In the genomic region with DNA sequence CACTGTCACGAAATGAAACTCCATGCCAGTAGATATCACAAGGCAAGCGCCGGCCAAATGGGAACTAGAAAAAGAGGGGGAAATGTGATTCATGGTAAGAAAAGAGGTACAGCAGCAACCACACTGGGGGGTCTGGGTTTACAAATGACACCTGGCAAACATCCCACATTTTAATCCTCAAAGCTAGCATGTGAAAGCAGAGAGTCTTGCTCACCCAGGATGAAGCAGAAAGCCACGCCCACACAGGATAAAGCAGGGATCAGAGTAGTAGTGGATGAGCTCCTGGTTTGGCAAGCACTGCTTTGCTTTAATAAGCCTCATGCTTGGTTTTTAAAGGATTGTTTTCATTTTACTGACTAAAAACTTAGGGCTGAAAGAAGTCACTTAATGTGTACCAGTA, we compare ENCODE assay signal across 32 mouse cellular contexts. TPM values are rescaled to one million over a fixed set of nuclear protein-coding genes. Genes with fewer than 3 reads are reported as not detected.
DNase-seq lines count a peak whose midpoint lies in the region; ATAC-seq and TF ChIP-seq lines count a peak whose summit lies in the region.
"Had no signal": no experiment of that assay in that cellular context is flagged by ENCODE, and none has a peak within 500 bp of the region (broad histone marks: within the 10 kb centered on the region; RNA-seq: fewer than 3 reads in every experiment).

No protein-coding gene starts in this region.

- no peak overlapping the region for H3K9ac ChIP-seq in embryonic facial prominence, embryonic 14.5 days (ENCODE audit: low read depth, low read length)
- H3K9ac ChIP-seq: forebrain, embryonic 13.5 days; heart, embryonic 12.5 days; heart, embryonic 15.5 days; hindbrain, embryonic 14.5 days had no signal

- H3K4me1 ChIP-seq in embryonic facial prominence, embryonic 14.5 days (ENCODE audit: control insufficient read depth, insufficient read depth, low read length) = peaks cover 5% of the 10 kb centered on the region; the same call in 1 of the 2 replicates
- H3K4me1 ChIP-seq: forebrain, embryonic 13.5 days; heart, embryonic 15.5 days had no signal

- H3K27ac ChIP-seq in embryonic facial prominence, embryonic 14.5 days (replicated peaks; ENCODE audit: low read depth, low read length) = no peak overlapping the region
- no peak overlapping the region for H3K27ac ChIP-seq in gastrocnemius, adult 2 months
- H3K27ac ChIP-seq: forebrain, embryonic 10.5 days; forebrain, embryonic 13.5 days; heart, embryonic 15.5 days; hindbrain, embryonic 14.5 days; hindbrain, postnatal 0 days had no signal

- POLR2A ChIA-PET in Patski (lab: Charles Lee) = no interaction called here

- H3K4me2 ChIP-seq in embryonic facial prominence, embryonic 14.5 days (ENCODE audit: low read depth, low read length) = no peak overlapping the region
- H3K4me2 ChIP-seq: forebrain, embryonic 13.5 days; heart, embryonic 12.5 days; heart, embryonic 15.5 days; hindbrain, embryonic 14.5 days had no signal

- in situ Hi-C loops in Patski (cut with MboI; ENCODE audit: low pct_unique_long_range_greater_than_20kb) = no loop called here

- no peaks in the 10 kb centered on the region for H3K36me3 ChIP-seq in embryonic facial prominence, embryonic 14.5 days (ENCODE audit: control insufficient read depth, insufficient read depth, low read length)
- H3K36me3 ChIP-seq: forebrain, embryonic 10.5 days; G1E; heart, embryonic 12.5 days; heart, embryonic 15.5 days had no signal

- H3K4me3 ChIP-seq in embryonic facial prominence, embryonic 14.5 days (ENCODE audit: low read depth, low read length) = no peak overlapping the region
- H3K4me3 ChIP-seq in gastrocnemius, adult 2 months = no peak overlapping the region
- H3K4me3 ChIP-seq: erythroblast, embryonic 14.5 days; forebrain, embryonic 10.5 days; forebrain, embryonic 13.5 days; heart, embryonic 12.5 days; heart, embryonic 15.5 days had no signal

- 80% methylated on average over 4 of the region's 4 CpGs for WGBS in embryonic facial prominence, embryonic 14.5 days

- CTCF ChIA-PET in Patski (lab: Charles Lee) = interaction anchor here (0.7 kb wide), 1 partner anchor 295 kb away, joined by 3 read pairs; no protein-coding TSS in a partner anchor

- no peak for DNase-seq in frontal cortex, postnatal 25 days (ENCODE audit: low spot score in 2 of 2)
- DNase-seq in Patski (ENCODE audit: low read depth, low spot score) = peak; percentile 74
- peak; percentile 72 for DNase-seq in embryonic facial prominence, embryonic 14.5 days (ENCODE audit: low spot score)
- DNase-seq in gastrocnemius, adult 2 months = no peak
- DNase-seq in thymus, postnatal 4 days = no peak
- DNase-seq: adrenal gland, adult 2 months; adrenal gland, postnatal 14 days; B cell, adult 2 months; cerebellum, adult 11-12 months; cerebellum, adult 8-10 months; cerebellum, postnatal 10 days; cerebellum, postnatal 36 days; embryo, embryonic 11 days; gastrocnemius, postnatal 10 days; gastrocnemius, postnatal 36 days; heart, adult 18-20 months; heart, postnatal 14 days; heart, postnatal 4 days had no signal

- H3K9me3 ChIP-seq in embryonic facial prominence, embryonic 14.5 days (ENCODE audit: control insufficient read depth, low read length) = 0 out of 2 replicates have a peak, but pooled peaks cover 4% of the 10 kb centered on the region
- H3K9me3 ChIP-seq: forebrain, embryonic 13.5 days; G1E had no signal

- no peaks in the 10 kb centered on the region for H3K27me3 ChIP-seq in Patski
- no peaks in the 10 kb centered on the region for H3K27me3 ChIP-seq in embryonic facial prominence, embryonic 14.5 days (replicated peaks; ENCODE audit: control insufficient read depth, insufficient read depth, low read length)
- H3K27me3 ChIP-seq: CH12.LX; forebrain, embryonic 13.5 days; heart, embryonic 12.5 days; heart, embryonic 15.5 days had no signal

- intact Hi-C loops in gastrocnemius, adult 2 months (cut with DNase I) = no loop called here

- TF ChIP-seq CTCF in Patski (IDR thresholded peaks at IDR 0.05) = no peak
- TF ChIP-seq CTCF in gastrocnemius, adult 2 months (IDR thresholded peaks at IDR 0.05) = no peak

- peak; percentile 42; the same call in 1 of the 2 replicates for ATAC-seq in frontal cortex, adult (ENCODE audit: low TSS enrichment)
- no peak for ATAC-seq in Patski
- peak; percentile 50; the same call in 1 of the 2 replicates for ATAC-seq in embryonic facial prominence, embryonic 14.5 days (ENCODE audit: low read depth)
- peak; percentile 39; the same call in 1 of the 2 replicates for ATAC-seq in granulocyte monocyte progenitor cell, adult 5-6 weeks (replicated peaks; ENCODE audit: poor library complexity, severe bottlenecking)
- ATAC-seq: forebrain, embryonic 13.5 days; forebrain, embryonic 16.5 days; hindbrain, postnatal 0 days; inflammation-experienced regulatory T-cells, adult 6 months; intestine, embryonic 16.5 days had no signal

RNA-seq across cellular contexts. Expression of gene Ttll11, which starts 34.8 kb away (rescaled TPM):
- polyA plus RNA-seq in Patski (2021) = 2.4 TPM
- 1.8 and 2.0 TPM in 2 replicates for polyA plus RNA-seq in embryonic facial prominence, embryonic 14.5 days (2014; fragmentation: Nextera tagmentation; extraction: Ambion mirVana)
- total RNA-seq in granulocyte monocyte progenitor cell, adult 5-6 weeks (2014; fragmentation: Nextera tagmentation) = 0.34 TPM in 1 of 2 replicates, not detected in the other
- not detected in 2 replicates for total RNA-seq in granulocyte monocyte progenitor cell, adult 5-6 weeks (2017)
- 1 to 10 TPM; 3.0 to 3.4 TPM for total RNA-seq in gastrocnemius, adult 2 months (2021)
- polyA plus RNA-seq: inflammation-experienced regulatory T-cells, adult 6 months had no signal

Comparison
In these comparisons a context has a peak if more than half of its experiments do, and no peak if none do; other contexts are left out.
1. DNase-seq: peak in Patski (single experiment) and embryonic facial prominence, embryonic 14.5 days (single experiment); none in frontal cortex, postnatal 25 days (0 of 2), gastrocnemius, adult 2 months (single experiment) and thymus, postnatal 4 days (single experiment).